Mouse (Mus musculus) lung, postnatal 14 days (tissue): ENCODE measurements at regions not wholly inside any gene's neighbourhood (a gene's known extent, or its start where the extent isn't known, plus 50 kb on each side); places are given as distances from the start of the nearest gene placed in this dataset.

Source experiments
- DNase-seq: peaks from one replicate; pipeline ENCODE4 v3.0.0; 2021

DNA sequence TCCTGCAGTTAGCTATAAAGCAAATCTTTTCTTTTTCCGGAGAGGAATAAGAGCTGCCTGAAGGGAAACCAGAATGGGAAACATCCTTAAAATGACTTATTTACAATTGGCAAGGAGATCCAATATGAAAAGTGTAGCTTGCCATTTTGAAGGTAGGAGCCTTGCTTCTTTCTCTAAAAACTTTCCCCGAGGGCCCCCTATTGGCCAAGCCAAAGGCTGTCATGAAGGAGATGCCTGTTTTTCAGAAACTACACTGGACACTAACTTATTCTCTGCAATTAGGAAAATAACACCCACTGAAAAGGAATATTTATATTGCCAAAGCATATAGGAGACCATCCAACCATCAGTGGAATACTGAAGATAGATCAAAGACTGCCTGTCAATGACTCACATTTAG is 312.8 kb upstream of the Thrb start:
- no peak for DNase-seq

DNA sequence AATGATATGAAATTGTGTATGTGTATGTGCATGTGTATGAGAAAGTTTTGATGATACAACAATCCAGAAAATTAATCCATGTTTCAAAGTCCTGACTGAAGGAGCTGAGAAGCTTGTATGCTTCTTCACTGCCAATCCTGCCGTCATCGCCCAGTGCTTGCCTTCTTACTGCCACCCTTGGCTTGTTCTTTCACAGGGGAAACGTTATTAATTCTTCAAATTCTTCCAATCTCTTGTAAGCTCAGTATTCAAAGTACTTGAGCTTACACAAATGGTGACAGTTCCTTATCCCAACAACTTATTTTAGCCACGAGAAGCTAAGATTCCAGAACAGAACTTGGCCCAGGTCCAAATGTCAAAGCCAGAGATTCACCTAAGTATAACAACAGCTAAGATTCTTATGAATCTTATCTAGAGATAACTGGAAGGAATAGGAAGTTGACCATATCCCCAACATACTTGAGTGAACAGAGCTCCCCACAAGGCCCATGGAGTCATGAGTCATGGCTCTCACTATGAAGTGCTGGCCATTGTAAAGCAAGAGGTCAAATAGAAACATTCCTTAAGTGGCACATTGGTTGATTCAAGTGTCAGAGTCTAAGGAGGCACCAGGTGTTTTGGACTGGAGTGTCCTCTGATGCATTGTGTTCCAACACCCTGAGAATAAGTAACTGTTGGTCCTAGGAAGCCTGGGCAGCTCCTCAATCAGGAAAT is 307.6 kb upstream of the Thrb start:
- no peak for DNase-seq

DNA sequence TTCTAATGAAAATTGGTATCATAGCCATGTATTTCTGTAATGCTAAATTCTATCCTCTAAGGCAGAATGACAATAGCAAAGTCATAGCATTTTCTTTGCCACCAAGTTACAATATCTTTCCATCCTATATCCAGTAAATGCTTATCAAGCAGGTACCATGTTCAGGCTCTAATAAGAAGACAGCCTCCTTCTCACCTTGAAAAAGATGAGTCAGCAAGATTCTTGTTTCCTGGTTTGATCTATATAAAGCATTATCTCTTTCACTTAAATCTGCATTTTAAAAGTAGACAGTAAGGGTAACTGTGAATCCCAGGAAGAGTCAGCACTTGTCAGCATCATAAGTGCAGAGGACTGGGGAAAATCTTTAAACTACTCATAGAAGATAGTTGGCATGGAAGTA is 298.2 kb upstream of the Thrb start:
- no peak for DNase-seq

GRCm38 (mm10) chr14:17402751-17403479 is 257.1 kb upstream of the Thrb start:
- peak; percentile 64 for DNase-seq

DNA sequence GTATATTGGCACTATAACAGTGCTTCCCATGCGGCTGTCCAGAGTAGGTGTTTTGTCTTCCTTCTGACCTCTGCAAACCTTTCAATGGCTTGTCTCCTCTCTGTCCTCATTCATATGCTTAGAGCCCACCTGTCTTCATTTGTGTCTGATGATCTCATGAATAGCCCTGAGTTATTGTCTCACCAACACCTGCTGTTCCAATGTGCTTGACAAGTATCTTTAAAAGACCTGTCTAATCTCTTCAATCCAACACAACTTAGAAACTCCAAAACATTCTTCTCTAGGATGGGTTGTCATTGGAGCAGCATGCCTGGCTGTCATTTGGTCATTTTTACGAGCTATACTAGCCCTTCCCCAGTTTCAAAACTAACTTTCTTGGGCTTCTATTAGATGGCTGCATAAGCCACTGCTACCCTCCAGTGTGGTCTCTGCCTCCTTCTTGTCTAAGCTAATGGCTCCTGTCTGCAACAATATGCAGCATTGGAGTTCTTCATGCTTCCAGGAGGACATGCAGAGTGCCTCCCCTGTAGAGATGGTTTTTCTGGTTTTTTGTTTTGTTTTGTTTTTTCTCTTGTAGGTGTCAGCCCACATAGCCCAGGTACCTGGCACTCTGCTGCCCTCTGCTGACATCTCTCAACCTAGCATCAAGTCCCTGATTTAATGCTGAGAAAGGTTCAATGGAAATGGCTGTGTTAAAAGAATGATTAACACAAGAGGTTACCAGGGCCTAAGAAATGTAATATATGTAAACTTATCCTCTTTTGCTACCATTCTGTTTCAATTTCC is 254.3 kb upstream of the Thrb start:
- peak; percentile 69 for DNase-seq

DNA sequence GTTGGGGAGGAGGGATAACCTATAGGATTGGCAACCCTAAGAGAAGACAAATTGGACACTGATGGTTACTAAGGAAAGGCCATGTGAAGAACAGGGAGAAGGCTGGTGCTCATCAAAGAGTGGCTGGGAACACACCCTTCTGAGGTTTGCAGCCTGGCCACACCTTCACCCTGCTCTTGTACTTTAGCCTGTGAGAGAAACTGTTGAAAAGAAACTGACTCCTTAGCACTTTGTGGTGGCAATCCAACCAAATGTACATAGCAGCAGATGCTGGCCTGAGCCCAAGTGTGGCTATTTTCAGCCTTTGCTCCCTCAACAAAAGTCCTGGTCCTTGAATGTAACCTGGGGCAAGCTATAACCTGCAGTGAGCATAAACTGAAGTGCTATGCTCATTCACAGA is 253.2 kb upstream of the Thrb start:
- DNase-seq, result no peak

DNA sequence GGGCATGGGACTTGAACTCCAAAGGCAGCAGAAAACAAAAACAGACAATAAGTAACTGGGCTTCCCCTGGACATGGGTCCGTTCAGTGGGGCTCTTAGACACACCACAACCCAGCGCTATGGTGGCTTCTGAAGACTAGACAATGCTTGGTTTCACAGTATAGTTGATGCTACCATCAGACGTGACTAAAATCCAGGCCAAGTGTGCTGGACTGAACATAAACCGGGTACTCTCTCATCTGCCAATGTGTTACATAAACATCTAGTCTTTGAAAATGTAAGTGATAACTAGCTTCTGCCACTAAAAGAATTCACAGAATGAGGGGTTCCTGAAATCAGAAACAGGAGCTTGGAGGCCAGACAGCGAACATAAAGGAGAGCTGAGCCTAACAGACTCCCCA is 251.7 kb upstream of the Thrb start:
- DNase-seq, result no peak

DNA sequence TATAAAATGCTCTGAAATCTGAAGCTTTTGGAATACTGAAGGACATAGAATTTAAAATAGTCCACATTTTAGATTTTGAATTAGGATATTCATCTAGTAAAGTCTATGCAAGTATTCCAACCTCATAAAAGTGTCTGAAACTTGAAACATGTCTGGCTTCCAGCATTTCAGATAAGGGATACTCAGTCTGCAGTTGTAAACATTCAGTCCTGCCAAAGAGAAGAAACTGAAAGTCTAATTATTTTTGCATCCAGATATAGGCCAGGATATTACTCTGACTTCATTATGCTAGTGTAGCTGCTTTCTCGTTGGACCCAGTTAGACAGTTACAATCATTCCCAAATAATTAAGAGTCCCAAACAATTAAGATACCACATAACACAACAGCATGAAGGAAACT is 251.2 kb upstream of the Thrb start:
- no peak for DNase-seq

- DNase-seq, result no peak
Observed at GRCm38 (mm10) chr14:17409497-17409896, 250.6 kb upstream of the Thrb start.

- DNase-seq, result peak; percentile 27
Observed at GRCm38 (mm10) chr14:17410752-17411151, 249.3 kb upstream of the Thrb start.

DNA sequence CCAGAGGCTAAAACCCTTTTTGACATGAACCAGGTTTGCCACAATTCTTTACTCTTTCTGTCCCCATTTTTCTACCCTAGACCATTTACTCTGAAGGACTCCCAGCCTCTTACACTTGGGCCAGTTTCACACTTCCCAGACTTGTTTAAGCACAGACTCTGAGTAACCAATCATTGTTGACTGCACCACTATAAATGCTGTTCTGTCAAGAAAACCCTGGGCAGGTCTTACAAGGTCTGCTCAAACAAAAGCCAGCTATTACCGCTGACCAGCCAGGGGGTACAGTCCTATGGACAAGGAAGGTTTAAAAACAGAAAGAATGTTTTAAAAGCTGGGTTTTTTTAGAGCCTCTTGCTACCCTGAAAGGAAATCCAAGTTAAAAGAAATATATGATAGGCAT is 248.8 kb upstream of the Thrb start:
- DNase-seq, result no peak

GRCm38 (mm10) chr14:17414246-17414888 is 245.7 kb upstream of the Thrb start:
- DNase-seq, result no peak

- DNase-seq, result no peak
Observed at GRCm38 (mm10) chr14:17427751-17428150, 232.3 kb upstream of the Thrb start.

DNA sequence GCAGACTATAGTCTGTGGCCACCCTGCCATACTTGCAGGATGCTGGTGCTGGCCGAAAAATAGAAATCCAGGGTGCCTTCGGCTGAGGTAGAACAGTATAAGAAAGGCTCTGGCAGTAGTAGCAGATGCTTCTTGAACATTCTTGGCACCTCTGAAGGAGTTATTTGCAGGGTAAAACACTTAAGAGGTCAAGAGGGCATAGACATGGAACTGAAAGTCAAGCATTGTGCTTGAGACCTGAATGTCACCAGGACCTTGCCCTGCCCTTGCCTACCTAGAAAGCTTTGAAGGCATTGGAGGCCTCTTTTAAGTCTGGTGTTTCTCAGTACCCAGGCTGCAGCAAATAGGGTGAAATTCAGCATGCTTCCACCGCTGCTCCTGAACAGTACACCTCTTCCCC is 230.9 kb upstream of the Thrb start:
- no peak for DNase-seq

DNA sequence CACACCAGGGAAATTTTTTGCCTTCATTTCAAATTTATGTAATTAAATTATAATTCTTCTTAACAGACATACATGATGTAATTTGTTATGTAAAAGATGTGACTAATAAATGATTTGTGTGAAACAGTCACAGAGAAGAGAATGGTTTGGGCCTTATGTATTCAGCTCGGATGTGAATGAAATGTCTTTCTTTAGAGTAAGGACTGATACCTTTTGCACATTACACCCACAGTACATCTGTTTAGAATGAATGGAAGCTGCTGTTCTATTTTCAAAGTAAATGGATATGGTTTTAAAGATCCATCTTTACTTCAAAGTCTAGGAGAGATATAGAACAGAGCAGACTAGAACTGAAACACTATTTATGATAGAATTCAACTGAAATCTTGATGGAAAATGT is 226.7 kb upstream of the Thrb start:
- no peak for DNase-seq

DNA sequence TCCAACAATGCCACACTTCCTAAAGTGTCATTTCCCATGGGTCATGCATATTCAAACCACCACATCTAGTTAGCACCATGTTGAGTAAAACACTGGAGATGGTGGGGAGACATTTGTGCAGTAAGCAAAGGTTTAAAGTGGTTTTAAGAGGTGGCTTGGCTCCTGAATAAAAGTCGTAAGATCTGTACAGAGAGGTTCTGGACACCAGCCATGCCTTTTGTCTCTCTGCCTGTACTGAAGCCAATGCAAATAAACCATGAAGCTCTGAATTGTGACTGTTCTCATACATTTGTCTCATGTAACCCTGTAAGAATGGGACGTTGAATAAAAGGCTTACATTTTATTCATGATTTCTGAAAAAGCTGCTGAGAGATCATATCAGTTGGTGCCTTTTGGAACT is 202.1 kb upstream of the Thrb start:
- no peak for DNase-seq

DNA sequence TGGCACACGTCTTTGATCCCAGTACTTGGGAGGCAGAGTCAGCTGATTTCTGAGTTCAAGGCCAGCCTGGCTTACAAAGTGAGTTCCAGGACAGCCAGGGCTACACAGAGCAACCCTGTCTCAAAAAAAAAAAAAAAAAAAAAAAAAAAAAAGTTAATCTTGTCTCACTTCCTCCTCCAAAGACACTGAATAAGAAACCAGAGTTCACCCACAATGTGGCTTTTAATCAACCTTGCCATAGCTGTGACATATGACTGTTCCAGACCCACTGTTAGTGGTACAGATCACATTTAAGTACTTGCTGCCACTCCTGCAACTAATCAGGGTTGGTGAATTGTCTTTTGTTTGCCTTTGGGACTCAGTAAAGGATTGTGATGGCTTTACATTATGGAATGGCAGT is 181.1 kb upstream of the Thrb start:
- no peak for DNase-seq

- DNase-seq, result no peak
Observed at GRCm38 (mm10) chr14:17484866-17485265, 175.2 kb upstream of the Thrb start.

DNA sequence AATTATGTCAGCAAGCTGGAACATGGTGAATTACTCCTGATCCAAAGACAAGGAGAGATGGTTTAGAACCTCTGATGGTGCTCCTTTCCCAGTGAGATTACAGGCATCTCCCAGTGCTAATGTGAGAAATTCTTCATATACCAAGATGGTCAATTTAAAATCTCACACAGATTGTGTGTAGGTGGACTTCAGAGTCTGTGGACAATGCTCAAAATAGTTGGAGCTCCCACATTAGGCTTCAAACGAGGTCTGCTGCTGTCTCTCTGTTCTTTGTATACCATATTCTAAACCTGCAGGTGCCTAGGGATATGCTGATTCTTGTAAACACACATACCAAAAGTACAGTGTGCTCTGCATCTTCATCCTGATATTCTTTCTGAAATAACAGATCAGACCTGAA is 146.3 kb upstream of the Thrb start:
- no peak for DNase-seq

DNA sequence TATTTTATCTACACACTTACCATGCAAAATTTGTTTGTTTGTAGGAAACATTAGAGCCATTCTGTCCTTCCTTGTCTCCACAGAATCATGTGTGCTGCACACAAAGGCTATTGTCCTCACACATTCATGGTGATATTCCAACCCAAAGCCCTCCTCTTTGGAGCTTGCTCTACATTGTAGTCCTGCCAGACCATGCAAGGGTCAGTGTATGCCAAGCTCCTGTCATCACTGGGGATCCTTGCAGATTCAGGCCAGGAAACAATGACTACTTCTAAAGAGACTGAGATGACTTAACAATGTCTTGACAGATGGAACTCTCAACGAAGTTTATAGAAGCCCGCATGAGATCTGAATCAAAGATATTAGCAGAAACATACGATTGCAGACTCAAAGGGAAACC is 137.4 kb upstream of the Thrb start:
- DNase-seq, result peak; percentile 12

- no peak for DNase-seq
Observed at GRCm38 (mm10) chr14:17523916-17524315, 136.1 kb upstream of the Thrb start.

GRCm38 (mm10) chr14:17539322-17539721 is 120.7 kb upstream of the Thrb start:
- DNase-seq, result no peak

DNA sequence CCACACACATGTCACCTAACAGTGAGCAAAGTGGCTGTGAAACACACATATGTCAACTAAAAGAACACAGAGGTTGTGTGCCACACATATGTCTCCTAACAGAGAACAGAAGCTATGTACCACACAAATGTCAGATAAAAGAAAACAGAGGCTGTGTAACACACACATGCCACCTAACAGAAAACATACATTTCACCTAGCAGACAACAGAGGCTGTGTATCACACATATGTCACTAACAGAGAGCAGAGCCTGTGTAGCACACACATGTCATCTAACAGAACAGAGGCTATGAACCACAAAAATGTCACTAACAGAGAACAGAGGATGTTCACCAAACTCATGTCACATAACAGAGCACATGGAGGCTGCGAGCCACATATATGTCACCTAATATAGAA is 103.6 kb upstream of the Thrb start:
- DNase-seq, result no peak
